Mouse (Mus musculus): ENCODE data around the gene BC048671. TPM values are rescaled to one million over a fixed set of nuclear protein-coding genes. Genes with fewer than 3 reads are reported as not detected.

The BC048671 gene
- not detected for total RNA-seq (2023)

GRCm38 (mm10) chr6:90300919-90301318 lies at the start of gene BC048671:
BC048671 (plus strand) TSS chr6:90301219.

GRCm38 (mm10) chr6:90324991-90325390 lies 24.0 kb downstream of the BC048671 start, which contains the start of gene Chst13:
Chst13 (minus strand) TSS chr6:90325185.

GRCm38 (mm10) chr6:90332561-90333425 lies 31.8 kb downstream of the BC048671 start, which contains the start of gene Uroc1:
Uroc1 (plus strand) TSS chr6:90333284.

Other genes starting within 250 kb of the BC048671 start
- not detected for gene Vmn1r49, start 222.7 kb upstream of the BC048671 start, total RNA-seq (2023)
- not detected for gene Vmn1r50, start 199.8 kb upstream of the BC048671 start, total RNA-seq (2023)
- not detected for gene Vmn1r51, start 178.6 kb upstream of the BC048671 start, total RNA-seq (2023)
- gene Vmn1r52, start 126.4 kb upstream of the BC048671 start, total RNA-seq (2023), result not detected
- gene V1ra8, start 98.4 kb upstream of the BC048671 start, total RNA-seq (2023), result not detected
- gene Vmn1r53, start 76.8 kb upstream of the BC048671 start, total RNA-seq (2023), result not detected
- not detected for gene Vmn1r54, start 54.9 kb upstream of the BC048671 start, total RNA-seq (2023)
- 0.35 TPM for gene Chst13, start 24.0 kb downstream of the BC048671 start, total RNA-seq (2023)
- not detected for gene Uroc1, start 32.1 kb downstream of the BC048671 start, total RNA-seq (2023)
- gene Zxdc, start 68.3 kb downstream of the BC048671 start, total RNA-seq (2023), result 34.6 TPM
- not detected for gene Cfap100, start 127.6 kb downstream of the BC048671 start, total RNA-seq (2023)
- gene Klf15, start 161.4 kb downstream of the BC048671 start, total RNA-seq (2023), result not detected
- gene Aldh1l1, start 185.2 kb downstream of the BC048671 start, total RNA-seq (2023), result 0.53 TPM

All from CD4-positive naive resting alpha-beta T cell, adult 57 days (primary cell).